Mouse (Mus musculus): Measurements from ENCODE around the gene Atg101. TPM values are rescaled to one million over a fixed set of nuclear protein-coding genes. Genes with fewer than 3 reads are reported as not detected.

Atg101 gene
- total and polyA plus RNA-seq, 3 experiments: 75.2 to 75.5 TPM; not detected in 1

DNA sequence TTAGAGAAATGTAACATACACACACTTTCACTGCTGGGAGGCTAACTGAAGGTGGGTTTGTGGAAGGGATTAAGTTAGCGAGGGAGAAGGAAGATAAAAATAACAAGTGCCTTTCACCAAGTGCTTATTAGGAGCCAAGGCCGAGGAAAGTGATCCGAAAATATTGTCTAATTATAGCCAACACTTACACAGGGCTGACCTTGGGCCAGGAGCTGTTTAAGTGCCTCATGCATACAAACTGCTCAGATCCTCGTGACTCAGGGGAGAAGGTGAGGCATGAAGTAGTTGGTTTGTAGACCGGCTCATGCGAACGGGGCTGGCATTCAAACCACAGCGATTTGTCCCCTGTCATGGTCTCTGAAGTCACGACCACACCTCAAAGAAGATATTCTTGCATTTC lies 42.8 kb upstream of the Atg101 start:
- no peak overlapping the region for H3K27ac ChIP-seq (ENCODE audit: control insufficient read depth, low read depth, low read length)
- peak overlapping the region; percentile 18 for H3K9ac ChIP-seq (ENCODE audit: control insufficient read depth, low read depth, low read length, poor library complexity, severe bottlenecking)
- H3K9me3 ChIP-seq (replicated peaks; ENCODE audit: insufficient read depth, low read length): no peaks in the 10 kb centered on the region
- H3K79me2 ChIP-seq (ENCODE audit: control insufficient read depth, insufficient read depth, low read length, poor library complexity): no peaks in the 10 kb centered on the region
- TF ChIP-seq MXI1 (IDR thresholded peaks at IDR 0.05; ENCODE audit: low read depth, low read length) (peak; percentile 16; the same call in 1 of the 2 replicates), CTCF (IDR thresholded peaks at IDR 0.05 in 2 of 3, conservative IDR thresholded peaks at IDR 0.05 in 1 of 3; ENCODE audit: control insufficient read depth in 1 of 3, insufficient read depth in 1 of 3, low read depth in 2 of 3, low read length in 3 of 3, poor library complexity in 1 of 3, severe bottlenecking in 1 of 3) (no peak), HCFC1 (IDR thresholded peaks at IDR 0.05; ENCODE audit: low read depth, low read length) (no peak; the same call in 1 of the 2 replicates), POLR2AphosphoS5 (IDR thresholded peaks at IDR 0.05; ENCODE audit: borderline replicate concordance, low read depth, low read length) (no peak), GATA1 (IDR thresholded peaks at IDR 0.05; ENCODE audit: low read depth, low read length) (0 out of 2 replicates have a peak, but pooled peaks have one; percentile 1), EP300 (IDR thresholded peaks at IDR 0.05; ENCODE audit: low read depth in 1 of 2, low read length in 2 of 2) (peak in 1 of 2 experiments; percentile 43; a peak in 1 of 4 replicates), RAD21 (IDR thresholded peaks at IDR 0.05; ENCODE audit: low read depth, low read length) (no peak), POLR2AphosphoS2 (IDR thresholded peaks at IDR 0.05; ENCODE audit: low read length) (no peak), MYC (IDR thresholded peaks at IDR 0.05; ENCODE audit: low read depth, low read length) (no peak), RCOR1 (IDR thresholded peaks at IDR 0.05; ENCODE audit: low read depth, low read length) (no peak), MAX (IDR thresholded peaks at IDR 0.05; ENCODE audit: low read length) (no peak; the same call in 1 of the 2 replicates), CHD1 (IDR thresholded peaks at IDR 0.05; ENCODE audit: low read depth, low read length) (no peak), ETS1 (IDR thresholded peaks at IDR 0.05; ENCODE audit: low read depth, low read length) (no peak), TAL1 (IDR thresholded peaks at IDR 0.05; ENCODE audit: low read length) (no peak), SIN3A (IDR thresholded peaks at IDR 0.05; ENCODE audit: low read length) (peak; percentile 8; the same call in 1 of the 2 replicates), NELFE (IDR thresholded peaks at IDR 0.05; ENCODE audit: low read depth, low read length) (no peak)
- H3K4me3 ChIP-seq (ENCODE audit: control insufficient read depth in 1 of 2, insufficient read depth in 1 of 2, low read depth in 2 of 2, low read length in 2 of 2): peak overlapping the region; percentile 21 to 51
- H3K27me3 ChIP-seq (ENCODE audit: control insufficient read depth in 1 of 2, insufficient read depth in 2 of 2, low read length in 2 of 2): no peaks in the 10 kb centered on the region
- peaks cover 0 to 11% of the 10 kb centered on the region in 2 experiments; a peak in 2 of 4 replicates for H3K4me1 ChIP-seq (ENCODE audit: control insufficient read depth in 1 of 2, insufficient read depth in 2 of 2, low read length in 2 of 2)
- H3K36me3 ChIP-seq (ENCODE audit: control insufficient read depth in 1 of 2, insufficient read depth in 2 of 2, low read length in 2 of 2): peaks cover 0 to 4% of the 10 kb centered on the region in 2 experiments; a peak in 2 of 4 replicates
- DNase-seq (ENCODE audit: low read depth, low spot score): no peak

DNA sequence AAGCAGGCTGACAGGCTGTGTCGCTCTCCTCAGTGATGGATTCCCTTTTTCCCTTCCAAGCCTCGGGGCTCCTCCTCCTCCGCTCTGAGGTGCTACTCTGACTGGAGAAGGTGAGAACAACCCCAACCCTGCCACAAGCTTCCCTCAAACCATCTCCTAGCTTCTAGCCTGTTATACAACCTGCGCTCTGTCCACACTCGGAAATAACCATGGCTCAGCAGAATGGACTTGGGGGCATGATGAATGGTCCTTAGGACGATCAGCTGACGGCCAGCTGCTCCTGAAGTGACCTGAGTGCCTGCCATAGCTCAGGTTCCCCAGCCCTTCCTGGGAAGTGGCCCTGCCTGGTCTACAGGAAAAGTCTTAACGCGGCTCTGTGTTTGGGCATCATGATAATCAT lies 42.2 kb upstream of the Atg101 start:
- no peak for DNase-seq (ENCODE audit: low read depth, low spot score)
- Histone ChIP-seq H3K36me3 (ENCODE audit: control insufficient read depth in 1 of 2, insufficient read depth in 2 of 2, low read length in 2 of 2) (peaks cover 0 to 7% of the 10 kb centered on the region in 2 experiments; a peak in 2 of 4 replicates), H3K9me3 (replicated peaks; ENCODE audit: insufficient read depth, low read length) (no peaks in the 10 kb centered on the region), H3K27me3 (ENCODE audit: control insufficient read depth in 1 of 2, insufficient read depth in 2 of 2, low read length in 2 of 2) (no peaks in the 10 kb centered on the region), H3K4me1 (ENCODE audit: control insufficient read depth in 1 of 2, insufficient read depth in 2 of 2, low read length in 2 of 2) (peaks cover 0 to 15% of the 10 kb centered on the region in 2 experiments; a peak in 2 of 4 replicates), H3K27ac (ENCODE audit: control insufficient read depth, low read depth, low read length) (no peak overlapping the region), H3K9ac (ENCODE audit: control insufficient read depth, low read depth, low read length, poor library complexity, severe bottlenecking) (no peak overlapping the region), H3K79me2 (ENCODE audit: control insufficient read depth, insufficient read depth, low read length, poor library complexity) (no peaks in the 10 kb centered on the region; the same call in 1 of the 2 replicates), H3K4me3 (ENCODE audit: control insufficient read depth in 1 of 2, insufficient read depth in 1 of 2, low read depth in 2 of 2, low read length in 2 of 2) (no peak overlapping the region)
- no peak for TF ChIP-seq ZNF384 (IDR thresholded peaks at IDR 0.05; ENCODE audit: low read depth, low read length)
- TF ChIP-seq SIN3A (IDR thresholded peaks at IDR 0.05; ENCODE audit: low read length): 0 out of 2 replicates have a peak, but pooled peaks have one; percentile 10
- TF ChIP-seq TAL1 (IDR thresholded peaks at IDR 0.05; ENCODE audit: low read length): peak; percentile 31; the same call in 1 of the 2 replicates
- TF ChIP-seq ELF1 (IDR thresholded peaks at IDR 0.05; ENCODE audit: low read depth, low read length): no peak

All from MEL (cell line).